Mouse (Mus musculus) limb, embryonic 14.5 days (tissue): ENCODE measurements around the gene Fcnb. TPM values are rescaled to one million over a fixed set of nuclear protein-coding genes. Genes with fewer than 3 reads are reported as not detected.

Source experiments
- ATAC-seq: fragments of 200-750 bp; cut with Nextera tagmentation; 2 replicates; pipeline ENCODE4 v1.8.0; 2017; ENCODE audit warnings: low read depth, moderate number of reproducible peaks, moderate TSS enrichment; ENCODE audit not compliant: low FRiP score
- DNase-seq: peaks from one replicate; pipeline ENCODE4 v3.0.0-alpha.2; 2015; ENCODE audit warnings: low spot score
- H3K27ac ChIP-seq: fragments of 300-500 bp; sonication (generic); replicated peaks from 2 replicates; pipeline ENCODE4 v1.5.1; 2014; ENCODE audit warnings: low read depth, mild to moderate bottlenecking, low read length, moderate library complexity, mixed read lengths
- H3K27me3 ChIP-seq: fragments of 300-500 bp; sonication (generic); 2 replicates; pipeline ENCODE4 v1.6.1; 2014; ENCODE audit warnings: low read length, mixed read lengths; ENCODE audit not compliant: control insufficient read depth, insufficient read depth
- H3K36me3 ChIP-seq: fragments of 300-500 bp; sonication (generic); 2 replicates; pipeline ENCODE4 v1.6.1; 2014; ENCODE audit warnings: mild to moderate bottlenecking, low read length, moderate library complexity, mixed read lengths; ENCODE audit not compliant: control insufficient read depth, insufficient read depth
- H3K4me1 ChIP-seq: fragments of 300-500 bp; sonication (generic); 2 replicates; pipeline ENCODE4 v1.6.1; 2014; ENCODE audit warnings: antibody characterized with exemption, low read length, mixed read lengths; ENCODE audit not compliant: control insufficient read depth, insufficient read depth
- H3K4me2 ChIP-seq: fragments of 300-500 bp; sonication (generic); replicated peaks from 2 replicates; pipeline ENCODE4 v1.6.1; 2014; ENCODE audit warnings: low read depth, mild to moderate bottlenecking, low read length, moderate library complexity; ENCODE audit not compliant: severe bottlenecking
- H3K4me3 ChIP-seq: fragments of 300-500 bp; sonication (generic); replicated peaks from 2 replicates; pipeline ENCODE4 v1.5.1; 2014; ENCODE audit warnings: low read length
- H3K9ac ChIP-seq: fragments of 300-500 bp; sonication (generic); 2 replicates; pipeline ENCODE4 v1.6.1; 2014; ENCODE audit warnings: mild to moderate bottlenecking, low read depth, low read length, moderate library complexity; ENCODE audit not compliant: severe bottlenecking
- H3K9me3 ChIP-seq: fragments of 300-500 bp; sonication (generic); 2 replicates; pipeline ENCODE4 v1.6.1; 2016; ENCODE audit warnings: low read length; ENCODE audit not compliant: control insufficient read depth
- POLR2A ChIP-seq: fragments of 200-500 bp; IDR thresholded peaks from 2 replicates; pipeline ENCODE4 v1.8.0; 2012; ENCODE audit warnings: inconsistent platforms, mild to moderate bottlenecking, moderate library complexity, borderline replicate concordance; ENCODE audit not compliant: insufficient read depth, insufficient read length; ENCODE audit errors: extremely low read depth
- WGBS: fragments of 180-500 bp; shearing (Covaris S2); extraction: QIAGEN DNeasy Blood & Tissue Kit; methylation state at CpG from one replicate; pipeline ENCODE4 v1.1.7; 2014; 5-methylcytosine and 5-hydroxymethylcytosine counted together
- polyA plus RNA-seq, 2 experiments: library from polyadenylated mRNA; depleted of rRNA in 1 of 2; stranded (reverse) in 1 of 2; unstranded in 1 of 2; fragments of >200 nt; fragmentation: Nextera tagmentation in 1 of 2; extraction: Ambion mirVana in 1 of 2; gene quantifications; 2 replicates each; pipeline versions ENCODE4 v1.2.1 to v1.2.3; 2012 to 2014

Fcnb gene
- polyA plus RNA-seq, 2 experiments = 0.40 to 0.88 TPM

GRCm38 (mm10) chr2:28046311-28046710 lies 38.4 kb downstream of the Fcnb start:
- ATAC-seq (no peak), DNase-seq (no peak)
- H3K4me3 ChIP-seq = no peak overlapping the region
- H3K9ac ChIP-seq = no peak overlapping the region
- H3K4me2 ChIP-seq = no peak overlapping the region
- H3K27me3 ChIP-seq = no peaks in the 10 kb centered on the region
- no peaks in the 10 kb centered on the region for H3K9me3 ChIP-seq
- H3K27ac ChIP-seq = no peak overlapping the region
- TF ChIP-seq POLR2A = no peak
- no peaks in the 10 kb centered on the region for H3K4me1 ChIP-seq
- no peaks in the 10 kb centered on the region for H3K36me3 ChIP-seq
- WGBS = 57% methylated on average over 6 of the region's 6 CpGs

- DNase-seq = no peak
- no peak overlapping the region for H3K27ac ChIP-seq
- no peaks in the 10 kb centered on the region for H3K4me1 ChIP-seq
- no peaks in the 10 kb centered on the region for H3K9me3 ChIP-seq
- 78% methylated on average over 9 of the region's 9 CpGs for WGBS
- ATAC-seq = no peak
- no peaks in the 10 kb centered on the region for H3K27me3 ChIP-seq
- no peak for TF ChIP-seq POLR2A
- no peak overlapping the region for H3K4me2 ChIP-seq
- peaks cover 4% of the 10 kb centered on the region; the same call in 1 of the 2 replicates for H3K36me3 ChIP-seq
- no peak overlapping the region for H3K9ac ChIP-seq
- no peak overlapping the region for H3K4me3 ChIP-seq
These were observed 39.6 kb downstream of the Fcnb start for GRCm38 (mm10) chr2:28044920-28045598.

GRCm38 (mm10) chr2:28040466-28040865 lies 44.2 kb downstream of the Fcnb start:
- Histone ChIP-seq H3K27me3 (no peaks in the 10 kb centered on the region), H3K4me1 (peaks cover 9% of the 10 kb centered on the region), H3K9me3 (no peaks in the 10 kb centered on the region), H3K9ac (no peak overlapping the region), H3K36me3 (peaks cover 46% of the 10 kb centered on the region), H3K27ac (no peak overlapping the region), H3K4me3 (no peak overlapping the region), H3K4me2 (no peak overlapping the region)
- no peak for TF ChIP-seq POLR2A
- DNase-seq (no peak), ATAC-seq (no peak)
- WGBS = 100% methylated on average over 1 of the region's 1 CpGs

- Histone ChIP-seq H3K4me1 (peaks cover 9% of the 10 kb centered on the region), H3K4me3 (no peak overlapping the region), H3K27ac (no peak overlapping the region), H3K4me2 (no peak overlapping the region), H3K27me3 (no peaks in the 10 kb centered on the region), H3K36me3 (peaks cover 53% of the 10 kb centered on the region), H3K9ac (no peak overlapping the region), H3K9me3 (no peaks in the 10 kb centered on the region)
- no peak for DNase-seq
- no peak for ATAC-seq
- TF ChIP-seq POLR2A = no peak
- WGBS = 90% methylated on average over 10 of the region's 10 CpGs
These were observed 44.9 kb downstream of the Fcnb start for GRCm38 (mm10) chr2:28039647-28040325.

GRCm38 (mm10) chr2:28038391-28039096 lies 46.1 kb downstream of the Fcnb start:
- 81% methylated on average over 14 of the region's 14 CpGs for whole genome bisulfite sequencing
- no peak for TF ChIP-seq POLR2A
- Histone ChIP-seq H3K9me3 (no peaks in the 10 kb centered on the region), H3K27me3 (no peaks in the 10 kb centered on the region), H3K27ac (0 out of 2 replicates have a peak overlapping the region, but pooled peaks have one; percentile 13), H3K9ac (no peak overlapping the region), H3K4me1 (peaks cover 9% of the 10 kb centered on the region), H3K4me3 (no peak overlapping the region), H3K4me2 (no peak overlapping the region), H3K36me3 (peaks cover 64% of the 10 kb centered on the region)
- no peak for ATAC-seq
- no peak for DNase-seq
